Mouse (Mus musculus) activated CD4-positive, CD25-positive, alpha-beta regulatory T cell (primary cell): ENCODE results near the gene Adgrb3. TPM values are rescaled to one million over a fixed set of nuclear protein-coding genes. Genes with fewer than 3 reads are reported as not detected.

Source experiments
- polyA plus RNA-seq, 2 experiments: library from polyadenylated mRNA; unstranded; fragments of 100-300 nt; shearing (Covaris generic); gene quantifications; one replicate each; pipeline ENCODE4 v1.2.1; 2017

Adgrb3 gene
- under 1 TPM in 1 of 2 experiments, not detected in 1; 0.14 TPM for polyA plus RNA-seq

GRCm38 (mm10) chr1:25828971-25829920 lies at the start of gene Adgrb3:
Gene Adgrb3 (minus strand): TSS chr1:25829707.

